Mouse (Mus musculus) megakaryocyte, embryonic 14.5 days (primary cell): Measurements from ENCODE around the gene Nps. TPM values are rescaled to one million over a fixed set of nuclear protein-coding genes. Genes with fewer than 3 reads are reported as not detected.

ENCODE experiments used
- H3K27me3 ChIP-seq: replicated peaks from 2 replicates; pipeline ENCODE3; 2012; ENCODE audit warnings: inconsistent platforms
- H3K36me3 ChIP-seq: replicated peaks from 2 replicates; pipeline ENCODE3; 2012; ENCODE audit warnings: low read length, inconsistent platforms, mixed read lengths
- H3K4me1 ChIP-seq: 2 replicates; pipeline ENCODE4 v1.6.1; 2012; ENCODE audit warnings: inconsistent platforms
- H3K4me3 ChIP-seq: replicated peaks from 2 replicates; pipeline ENCODE3; 2012; ENCODE audit warnings: moderate library complexity, mild to moderate bottlenecking, inconsistent platforms
- H3K9me3 ChIP-seq: 2 replicates; pipeline ENCODE4 v1.6.1; 2012; ENCODE audit warnings: inconsistent platforms
- FLI1 ChIP-seq: IDR thresholded peaks from 2 replicates; pipeline ENCODE4 v1.6.1; 2012; ENCODE audit warnings: low read length, inconsistent platforms, mixed read lengths
- GATA1 ChIP-seq: IDR thresholded peaks from 3 replicates; pipeline ENCODE4 v1.6.1; 2012; ENCODE audit warnings: mixed read lengths, low read length, inconsistent platforms, borderline replicate concordance
- polyA plus RNA-seq: library from polyadenylated mRNA; stranded (reverse); fragments of >175 nt; gene quantifications from 2 replicates; pipeline ENCODE4 v1.2.3, GENCODE M21; 2012; ENCODE audit warnings: low replicate concordance; ENCODE audit not compliant: insufficient read depth

Nps gene
- polyA plus RNA-seq, 1 experiment = not detected

GRCm38 (mm10) chr7:135240636-135241035 is 17.9 kb upstream of the Nps start:
- Histone ChIP-seq H3K4me1 (no peaks in the 10 kb centered on the region), H3K36me3 (no peaks in the 10 kb centered on the region), H3K4me3 (no peak overlapping the region), H3K9me3 (no peaks in the 10 kb centered on the region; the same call in 1 of the 2 replicates), H3K27me3 (no peaks in the 10 kb centered on the region)
- TF ChIP-seq FLI1 (no peak), GATA1 (no peak)

GRCm38 (mm10) chr7:135244171-135244880 is 14.2 kb upstream of the Nps start:
- Histone ChIP-seq H3K27me3 (peaks cover 3% of the 10 kb centered on the region), H3K9me3 (no peaks in the 10 kb centered on the region; the same call in 1 of the 2 replicates), H3K4me3 (no peak overlapping the region), H3K36me3 (no peaks in the 10 kb centered on the region), H3K4me1 (no peaks in the 10 kb centered on the region)
- TF ChIP-seq FLI1 (no peak), GATA1 (no peak)

GRCm38 (mm10) chr7:135246386-135246785 is 12.1 kb upstream of the Nps start:
- Histone ChIP-seq H3K9me3 (no peaks in the 10 kb centered on the region), H3K27me3 (peaks cover 3% of the 10 kb centered on the region), H3K4me1 (no peaks in the 10 kb centered on the region), H3K36me3 (no peaks in the 10 kb centered on the region), H3K4me3 (no peak overlapping the region)
- TF ChIP-seq GATA1 (no peak), FLI1 (no peak)

- Histone ChIP-seq H3K4me3 (no peak overlapping the region), H3K27me3 (no peaks in the 10 kb centered on the region), H3K4me1 (no peaks in the 10 kb centered on the region), H3K9me3 (peaks cover 12% of the 10 kb centered on the region; the same call in 1 of the 2 replicates), H3K36me3 (no peaks in the 10 kb centered on the region)
- no peak for TF ChIP-seq FLI1
- no peak for TF ChIP-seq GATA1
These were observed 5.3 kb upstream of the Nps start for GRCm38 (mm10) chr7:135253249-135253648.

GRCm38 (mm10) chr7:135254423-135254822 is 4.1 kb upstream of the Nps start:
- no peaks in the 10 kb centered on the region for H3K27me3 ChIP-seq
- TF ChIP-seq GATA1 = no peak
- no peak for TF ChIP-seq FLI1
- H3K4me3 ChIP-seq = no peak overlapping the region
- H3K4me1 ChIP-seq = no peaks in the 10 kb centered on the region
- H3K9me3 ChIP-seq = peaks cover 12% of the 10 kb centered on the region; the same call in 1 of the 2 replicates
- no peaks in the 10 kb centered on the region for H3K36me3 ChIP-seq

- H3K4me1 ChIP-seq = no peaks in the 10 kb centered on the region
- H3K27me3 ChIP-seq = peaks cover 6% of the 10 kb centered on the region
- no peaks in the 10 kb centered on the region for H3K36me3 ChIP-seq
- no peak for TF ChIP-seq GATA1
- no peak for TF ChIP-seq FLI1
- no peak overlapping the region for H3K4me3 ChIP-seq
- no peaks in the 10 kb centered on the region for H3K9me3 ChIP-seq
These were observed 12.5 kb downstream of the Nps start for GRCm38 (mm10) chr7:135271011-135271410.

- Histone ChIP-seq H3K9me3 (peaks cover 12% of the 10 kb centered on the region), H3K4me3 (no peak overlapping the region), H3K27me3 (no peaks in the 10 kb centered on the region), H3K4me1 (no peaks in the 10 kb centered on the region), H3K36me3 (no peaks in the 10 kb centered on the region)
- TF ChIP-seq FLI1 = no peak
- no peak for TF ChIP-seq GATA1
These were observed 24.7 kb downstream of the Nps start for GRCm38 (mm10) chr7:135283212-135283611.

GRCm38 (mm10) chr7:135289976-135290375 is 31.5 kb downstream of the Nps start:
- H3K36me3 ChIP-seq = no peaks in the 10 kb centered on the region
- TF ChIP-seq GATA1 = no peak
- no peak for TF ChIP-seq FLI1
- H3K27me3 ChIP-seq = peaks cover 24% of the 10 kb centered on the region
- H3K4me1 ChIP-seq = peaks cover 13% of the 10 kb centered on the region
- H3K9me3 ChIP-seq = peaks cover 37% of the 10 kb centered on the region
- no peak overlapping the region for H3K4me3 ChIP-seq

GRCm38 (mm10) chr7:135291646-135292236 is 33.2 kb downstream of the Nps start:
- Histone ChIP-seq H3K36me3 (no peaks in the 10 kb centered on the region), H3K4me1 (peaks cover 26% of the 10 kb centered on the region), H3K9me3 (peaks cover 32% of the 10 kb centered on the region), H3K27me3 (peaks cover 37% of the 10 kb centered on the region), H3K4me3 (no peak overlapping the region)
- TF ChIP-seq GATA1 (no peak), FLI1 (no peak)

GRCm38 (mm10) chr7:135294498-135294897 is 36.0 kb downstream of the Nps start:
- Histone ChIP-seq H3K36me3 (no peaks in the 10 kb centered on the region), H3K4me1 (peaks cover 26% of the 10 kb centered on the region), H3K27me3 (peaks cover 43% of the 10 kb centered on the region), H3K9me3 (peaks cover 32% of the 10 kb centered on the region), H3K4me3 (no peak overlapping the region)
- no peak for TF ChIP-seq FLI1
- no peak for TF ChIP-seq GATA1
